Mouse (Mus musculus) cerebellum, adult 2 months (tissue): Measurements from ENCODE around the gene Use1. TPM values are rescaled to one million over a fixed set of nuclear protein-coding genes. Genes with fewer than 3 reads are reported as not detected.

Source experiments
- DNase-seq, 2 experiments: peaks; one replicate each; pipeline ENCODE4 v3.0.0; 2021
- H3K27ac ChIP-seq: fragments of 200-500 bp; 2 replicates; pipeline ENCODE4 v1.5.1; 2012; ENCODE audit warnings: low read length, control low read depth, inconsistent platforms; ENCODE audit not compliant: insufficient read depth
- H3K27me3 ChIP-seq: fragments of 200-500 bp; 2 replicates; pipeline ENCODE4 v1.6.1; 2012; ENCODE audit warnings: inconsistent platforms, mild to moderate bottlenecking, low read length, moderate library complexity; ENCODE audit not compliant: control insufficient read depth, insufficient read depth
- H3K4me1 ChIP-seq: fragments of 200-500 bp; 2 replicates; pipeline ENCODE4 v1.6.1; 2011; ENCODE audit warnings: low read length; ENCODE audit not compliant: control insufficient read depth, insufficient read depth
- H3K4me3 ChIP-seq: fragments of 200-500 bp; replicated peaks from 2 replicates; pipeline ENCODE3; 2011; ENCODE audit warnings: mild to moderate bottlenecking, low read depth, low read length, control low read depth; ENCODE audit not compliant: insufficient read depth
- CTCF ChIP-seq: fragments of 200-500 bp; IDR thresholded peaks from 2 replicates; pipeline ENCODE4 v1.5.1; 2011; ENCODE audit warnings: low read depth, mild to moderate bottlenecking, control low read depth, low read length, moderate library complexity, borderline replicate concordance; ENCODE audit not compliant: insufficient read depth
- POLR2A ChIP-seq: fragments of 200-500 bp; IDR thresholded peaks from 2 replicates; pipeline ENCODE4 v1.6.1; 2011; ENCODE audit warnings: low read length, control low read depth, borderline replicate concordance; ENCODE audit not compliant: insufficient read depth
- WGBS: fragments of 180-500 bp; shearing (Covaris S2); methylation state at CpG from one replicate; pipeline ENCODE4 v1.1.7; 2018; 5-methylcytosine and 5-hydroxymethylcytosine counted together
- polyA plus RNA-seq: library from polyadenylated mRNA; depleted of rRNA; stranded (reverse); fragments of >200 nt; gene quantifications from 2 replicates; pipeline ENCODE4 v1.2.3, GENCODE M21; 2012

Use1 gene
- polyA plus RNA-seq, 1 experiment, result 204 TPM

GRCm38 (mm10) chr8:71380178-71381171 lies 13.8 kb downstream of the Use1 start:
- TF ChIP-seq CTCF, result no peak
- no peak for TF ChIP-seq POLR2A
- Histone ChIP-seq H3K4me3 (peak overlapping the region; percentile 51), H3K27me3 (no peaks in the 10 kb centered on the region), H3K4me1 (peaks cover 16% of the 10 kb centered on the region), H3K27ac (no peak overlapping the region)
- whole genome bisulfite sequencing, result 3% methylated on average over 72 of the region's 72 CpGs
- peak in 1 of 2 experiments; percentile 52 for DNase-seq

DNA sequence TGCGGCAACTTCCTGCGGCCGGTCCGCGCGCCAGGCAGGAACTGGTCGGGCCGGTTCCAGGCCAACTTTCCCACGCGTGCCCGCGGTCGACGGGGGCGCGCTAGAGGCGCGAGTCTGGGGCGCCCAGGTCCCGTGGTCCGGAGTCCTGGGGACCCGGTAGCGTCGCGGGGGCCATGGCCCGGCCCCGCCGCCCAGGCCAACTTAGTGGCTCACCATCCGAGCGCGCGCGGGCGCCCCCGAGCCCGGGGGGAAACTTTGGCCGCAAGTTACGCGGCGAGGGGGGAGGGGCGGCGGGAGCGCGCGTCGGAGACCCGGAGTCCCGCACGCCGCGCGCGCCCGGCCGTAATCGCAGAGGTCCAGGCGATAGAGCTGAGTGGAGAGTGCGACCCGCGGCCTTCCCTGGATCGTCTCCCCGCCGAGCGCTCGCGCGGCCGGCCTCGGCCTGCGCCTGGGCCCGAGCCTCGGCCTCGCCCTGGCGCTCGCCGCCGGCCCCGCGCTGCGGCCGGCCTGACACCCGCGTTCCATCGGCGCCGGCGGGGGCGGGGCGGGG lies 14.8 kb downstream of the Use1 start, which contains the start of gene Nr2f6:
Gene Nr2f6 (minus strand): TSS at position 540 of the 550 bp plus-strand sequence.
- no peaks in the 10 kb centered on the region for H3K27me3 ChIP-seq
- WGBS, result 2% methylated on average over 87 of the region's 89 CpGs
- DNase-seq, result peak; percentile 67 to 72

DNA sequence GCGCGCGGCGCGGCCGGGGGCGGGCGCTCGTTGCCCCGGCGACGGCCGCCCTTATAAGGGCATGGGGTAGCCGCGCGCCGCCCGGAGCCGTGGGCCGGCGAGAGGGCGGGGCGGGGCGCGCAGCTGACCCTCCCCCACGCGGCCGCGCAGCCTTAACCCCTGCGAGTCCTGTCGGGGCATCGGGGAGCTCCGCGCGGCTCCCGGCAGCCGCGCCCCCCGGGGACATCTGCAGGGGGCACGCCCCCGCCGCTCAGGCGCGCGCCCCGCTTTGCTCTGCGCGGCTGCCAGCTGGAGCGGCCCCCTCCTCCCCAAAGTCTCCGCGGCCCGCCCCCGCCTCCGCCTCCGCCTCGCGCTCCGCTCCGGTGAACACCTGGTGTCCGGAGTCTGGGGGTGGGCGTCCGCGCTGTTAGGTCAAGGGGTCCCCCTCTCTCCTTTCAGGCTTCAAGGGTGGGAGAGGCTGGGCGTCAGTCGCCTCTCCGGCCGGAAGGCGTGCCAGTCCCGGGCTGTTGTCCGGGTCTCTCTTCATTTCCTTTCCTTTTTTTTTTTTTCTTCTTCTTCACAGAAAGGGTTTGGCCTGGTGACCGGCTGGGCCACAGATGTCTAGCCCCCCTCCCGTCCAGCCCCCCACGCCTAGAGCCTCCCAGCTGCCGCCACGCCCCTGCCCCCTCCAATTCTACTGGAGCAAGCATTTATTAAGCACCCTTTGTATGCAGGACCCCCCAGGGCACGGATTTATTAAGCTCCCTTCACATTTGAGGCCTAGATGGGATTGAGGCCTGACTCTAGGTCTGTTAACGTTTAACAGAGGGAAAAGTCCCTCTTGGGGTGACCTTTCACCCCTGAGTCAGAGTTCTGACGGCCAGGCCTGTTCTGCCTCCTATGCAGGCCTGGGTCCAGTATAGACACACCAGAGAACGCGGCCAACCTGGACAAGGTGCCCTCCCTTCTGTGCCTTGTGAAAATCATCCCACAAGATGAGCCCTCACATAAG lies 15.6 kb downstream of the Use1 start:
- TF ChIP-seq POLR2A (no peak), CTCF (no peak)
- 3% methylated on average over 80 of the region's 80 CpGs for WGBS

More for the DNA sequence above, 14.8 kb downstream of the Use1 start, which contains the start of gene Nr2f6:
- Histone ChIP-seq H3K4me1 (peaks cover 10% of the 10 kb centered on the region), H3K27ac (peak within 1 kb of the TSS; percentile 59), H3K4me3 (peak within 1 kb of the TSS; percentile 57)
- TF ChIP-seq POLR2A (no peak), CTCF (no peak)

GRCm38 (mm10) chr8:71383396-71383795 lies 16.7 kb downstream of the Use1 start:
- no peak for DNase-seq
- H3K4me1 ChIP-seq, result peaks cover 3% of the 10 kb centered on the region
- 50% methylated on average over 12 of the region's 12 CpGs for WGBS
- no peak overlapping the region for H3K27ac ChIP-seq
- H3K27me3 ChIP-seq, result no peaks in the 10 kb centered on the region
- TF ChIP-seq POLR2A (no peak), CTCF (no peak)
- no peak overlapping the region for H3K4me3 ChIP-seq

More for the DNA sequence above, 15.6 kb downstream of the Use1 start:
- Histone ChIP-seq H3K27me3 (no peaks in the 10 kb centered on the region), H3K4me1 (peaks cover 3% of the 10 kb centered on the region), H3K4me3 (peak overlapping the region; percentile 57), H3K27ac (peak overlapping the region; percentile 47)
- peak; percentile 79 to 84 for DNase-seq

- DNase-seq, result no peak
- Histone ChIP-seq H3K4me1 (peaks cover 3% of the 10 kb centered on the region), H3K4me3 (no peak overlapping the region), H3K27ac (no peak overlapping the region), H3K27me3 (no peaks in the 10 kb centered on the region)
- TF ChIP-seq POLR2A, result no peak
- no peak for TF ChIP-seq CTCF
- 75% methylated on average over 3 of the region's 3 CpGs for WGBS
Observed at GRCm38 (mm10) chr8:71383860-71384259, 17.2 kb downstream of the Use1 start.

GRCm38 (mm10) chr8:71385212-71385835 lies 18.7 kb downstream of the Use1 start:
- H3K27ac ChIP-seq, result no peak overlapping the region
- no peaks in the 10 kb centered on the region for H3K27me3 ChIP-seq
- DNase-seq, result no peak
- WGBS, result 69% methylated on average over 12 of the region's 12 CpGs
- no peak overlapping the region for H3K4me3 ChIP-seq
- no peaks in the 10 kb centered on the region; the same call in none of the 2 replicates for H3K4me1 ChIP-seq
- TF ChIP-seq CTCF (no peak), POLR2A (no peak)
